Mouse (Mus musculus): ENCODE data around the gene Cyp2j5. TPM values are rescaled to one million over a fixed set of nuclear protein-coding genes. Genes with fewer than 3 reads are reported as not detected.

Gene Cyp2j5
- 0.59 and 1.1 TPM in 2 replicates for polyA plus RNA-seq (2014; fragmentation: Nextera tagmentation; extraction: Ambion mirVana)

DNA sequence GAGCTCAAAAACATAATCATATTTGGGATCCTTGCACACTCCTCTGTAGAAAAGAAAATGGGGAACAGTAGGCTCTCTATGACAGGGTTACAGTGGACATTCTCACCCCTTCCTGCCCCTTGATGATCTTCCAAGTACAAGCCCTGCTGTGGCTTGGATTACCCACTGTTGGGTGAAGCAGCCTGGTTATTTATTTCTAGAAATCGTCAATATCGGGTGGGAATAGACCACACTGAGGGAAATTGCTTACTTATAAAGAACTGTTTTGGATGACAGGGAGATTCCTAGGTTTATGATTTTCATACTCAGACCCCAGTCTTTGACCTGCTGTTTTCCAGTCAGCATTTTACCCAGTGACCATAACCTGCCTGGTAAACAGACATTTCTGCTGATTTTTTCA lies at the start of gene Cyp2j5:
Gene Cyp2j5 (minus strand): TSS at position 164 of the 400 bp plus-strand sequence.
- H3K4me1 ChIP-seq (ENCODE audit: control insufficient read depth, insufficient read depth, low read length), result no peaks in the 10 kb centered on the region
- no peak within 1 kb of the TSS for H3K4me2 ChIP-seq (replicated peaks; ENCODE audit: low read depth, low read length)
- no peak for ATAC-seq (ENCODE audit: low FRiP score, low TSS enrichment)
- WGBS, result 96% methylated on average over 2 of the region's 2 CpGs
- no peak within 1 kb of the TSS for H3K4me3 ChIP-seq (ENCODE audit: low read length)
- H3K27me3 ChIP-seq (ENCODE audit: control insufficient read depth, insufficient read depth, low read length), result no peaks in the 10 kb centered on the region
- no peak within 1 kb of the TSS for H3K9ac ChIP-seq (ENCODE audit: low read depth, low read length)
- no peak within 1 kb of the TSS for H3K27ac ChIP-seq (ENCODE audit: low read depth, low read length)
- no peaks in the 10 kb centered on the region for H3K9me3 ChIP-seq (ENCODE audit: control insufficient read depth, low read length)
- no peaks in the 10 kb centered on the region for H3K36me3 ChIP-seq (ENCODE audit: control insufficient read depth, insufficient read depth, low read length)

DNA sequence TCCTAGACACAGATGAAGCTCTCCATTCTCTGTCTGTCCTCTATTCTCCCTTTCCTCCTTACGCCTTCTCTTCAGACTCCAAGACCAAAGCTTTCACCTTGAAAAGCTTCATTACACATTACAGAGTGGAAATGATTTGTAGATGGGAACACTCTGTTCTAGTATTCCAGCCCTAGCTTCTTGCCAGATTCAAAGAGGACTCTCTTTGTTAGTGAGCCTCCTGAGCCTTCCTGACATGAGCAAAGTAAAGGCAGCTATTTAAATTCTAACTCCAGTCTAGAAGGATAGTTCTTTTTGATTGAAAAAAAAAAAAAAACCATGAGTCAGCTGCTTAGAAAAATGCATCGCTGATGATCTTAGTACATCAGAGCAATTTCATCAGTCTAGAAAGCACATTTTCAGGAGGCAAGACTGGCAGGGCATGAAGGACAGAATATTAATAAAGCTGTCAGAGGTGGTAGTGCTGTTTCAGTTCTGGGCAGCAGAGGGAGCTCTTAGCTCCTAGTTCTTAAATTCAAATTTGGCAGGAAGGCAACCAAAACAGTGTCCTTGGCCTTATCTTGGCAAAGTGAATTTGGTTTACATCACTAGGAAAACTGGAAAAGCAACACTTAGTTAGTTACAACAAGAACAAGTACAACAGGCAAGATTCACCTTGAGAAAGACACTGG lies 41.5 kb upstream of the Cyp2j5 start:
- Histone ChIP-seq H3K4me1 (ENCODE audit: control insufficient read depth, insufficient read depth, low read length) (no peaks in the 10 kb centered on the region), H3K27me3 (ENCODE audit: control insufficient read depth, insufficient read depth, low read length) (no peaks in the 10 kb centered on the region), H3K4me2 (replicated peaks; ENCODE audit: low read depth, low read length) (no peak overlapping the region), H3K9ac (ENCODE audit: low read depth, low read length) (no peak overlapping the region), H3K9me3 (ENCODE audit: control insufficient read depth, low read length) (no peaks in the 10 kb centered on the region), H3K36me3 (ENCODE audit: control insufficient read depth, insufficient read depth, low read length) (no peaks in the 10 kb centered on the region), H3K27ac (ENCODE audit: low read depth, low read length) (no peak overlapping the region), H3K4me3 (ENCODE audit: low read length) (no peak overlapping the region)
- ATAC-seq (ENCODE audit: low FRiP score, low TSS enrichment), result no peak
- 56% methylated on average over 2 of the region's 2 CpGs for WGBS

DNA sequence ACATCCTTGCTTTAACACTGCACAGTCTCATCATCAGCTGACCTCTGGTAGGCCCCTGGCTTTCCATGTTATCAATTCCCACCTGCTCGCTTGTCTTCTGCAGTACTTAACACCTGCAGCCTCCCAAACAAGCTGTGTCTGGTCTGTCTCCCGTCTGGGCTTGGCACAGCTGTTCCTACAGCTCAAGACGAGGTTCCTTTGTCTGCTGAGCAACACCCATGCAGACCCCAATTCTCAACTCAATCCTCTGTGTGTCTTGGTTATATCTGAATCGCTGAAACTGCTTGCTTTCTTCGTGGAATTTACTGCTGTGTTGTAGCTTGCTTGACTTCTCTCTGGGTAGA lies 34.2 kb upstream of the Cyp2j5 start:
- Histone ChIP-seq H3K4me3 (ENCODE audit: low read length) (no peak overlapping the region), H3K4me2 (replicated peaks; ENCODE audit: low read depth, low read length) (no peak overlapping the region), H3K9me3 (ENCODE audit: control insufficient read depth, low read length) (no peaks in the 10 kb centered on the region), H3K4me1 (ENCODE audit: control insufficient read depth, insufficient read depth, low read length) (no peaks in the 10 kb centered on the region), H3K27ac (ENCODE audit: low read depth, low read length) (no peak overlapping the region), H3K36me3 (ENCODE audit: control insufficient read depth, insufficient read depth, low read length) (no peaks in the 10 kb centered on the region), H3K9ac (ENCODE audit: low read depth, low read length) (no peak overlapping the region), H3K27me3 (ENCODE audit: control insufficient read depth, insufficient read depth, low read length) (no peaks in the 10 kb centered on the region)
- ATAC-seq (ENCODE audit: low FRiP score, low TSS enrichment), result no peak
- WGBS, result 74% methylated on average over 5 of the region's 5 CpGs

DNA sequence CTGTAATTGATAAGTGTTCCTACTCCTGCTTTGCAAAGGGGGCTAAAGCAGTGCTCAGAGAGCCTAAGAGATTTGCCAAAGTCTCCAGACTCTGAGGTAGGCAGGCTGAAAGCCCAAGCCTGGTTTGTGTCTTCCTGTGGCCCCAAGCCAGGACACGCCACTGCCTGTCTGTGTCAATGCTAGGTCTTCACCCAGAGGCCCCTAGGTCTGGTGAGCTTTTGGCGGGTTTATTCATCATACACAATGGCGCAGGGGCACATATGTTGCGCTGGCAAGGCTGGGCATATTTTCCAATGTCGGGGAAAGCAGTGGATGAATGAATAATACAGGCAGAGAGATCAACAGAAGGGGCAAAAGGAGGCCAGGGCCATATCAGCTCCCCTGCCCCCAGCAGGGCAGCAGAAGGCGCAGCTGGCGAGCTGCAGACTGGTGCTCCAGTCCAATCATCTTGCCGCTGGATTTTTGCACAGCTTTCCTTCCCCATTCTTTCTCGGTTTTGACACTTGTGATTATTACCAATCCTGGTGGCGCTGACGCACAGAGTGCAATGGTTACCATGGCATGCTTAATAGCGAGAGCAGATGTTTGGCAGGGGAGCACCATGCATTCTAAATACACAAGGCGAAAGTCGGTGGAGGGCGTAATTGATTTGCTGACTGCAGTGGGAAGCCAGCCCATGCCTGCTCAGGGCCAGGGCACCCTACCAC lies 33.7 kb upstream of the Cyp2j5 start:
- H3K36me3 ChIP-seq (ENCODE audit: control insufficient read depth, insufficient read depth, low read length), result no peaks in the 10 kb centered on the region
- H3K4me1 ChIP-seq (ENCODE audit: control insufficient read depth, insufficient read depth, low read length), result no peaks in the 10 kb centered on the region
- H3K9me3 ChIP-seq (ENCODE audit: control insufficient read depth, low read length), result no peaks in the 10 kb centered on the region
- no peaks in the 10 kb centered on the region for H3K27me3 ChIP-seq (ENCODE audit: control insufficient read depth, insufficient read depth, low read length)
- no peak overlapping the region for H3K27ac ChIP-seq (ENCODE audit: low read depth, low read length)
- no peak overlapping the region for H3K4me3 ChIP-seq (ENCODE audit: low read length)
- H3K4me2 ChIP-seq (replicated peaks; ENCODE audit: low read depth, low read length), result no peak overlapping the region
- no peak overlapping the region for H3K9ac ChIP-seq (ENCODE audit: low read depth, low read length)
- 83% methylated on average over 15 of the region's 15 CpGs for WGBS
- no peak for ATAC-seq (ENCODE audit: low FRiP score, low TSS enrichment)

DNA sequence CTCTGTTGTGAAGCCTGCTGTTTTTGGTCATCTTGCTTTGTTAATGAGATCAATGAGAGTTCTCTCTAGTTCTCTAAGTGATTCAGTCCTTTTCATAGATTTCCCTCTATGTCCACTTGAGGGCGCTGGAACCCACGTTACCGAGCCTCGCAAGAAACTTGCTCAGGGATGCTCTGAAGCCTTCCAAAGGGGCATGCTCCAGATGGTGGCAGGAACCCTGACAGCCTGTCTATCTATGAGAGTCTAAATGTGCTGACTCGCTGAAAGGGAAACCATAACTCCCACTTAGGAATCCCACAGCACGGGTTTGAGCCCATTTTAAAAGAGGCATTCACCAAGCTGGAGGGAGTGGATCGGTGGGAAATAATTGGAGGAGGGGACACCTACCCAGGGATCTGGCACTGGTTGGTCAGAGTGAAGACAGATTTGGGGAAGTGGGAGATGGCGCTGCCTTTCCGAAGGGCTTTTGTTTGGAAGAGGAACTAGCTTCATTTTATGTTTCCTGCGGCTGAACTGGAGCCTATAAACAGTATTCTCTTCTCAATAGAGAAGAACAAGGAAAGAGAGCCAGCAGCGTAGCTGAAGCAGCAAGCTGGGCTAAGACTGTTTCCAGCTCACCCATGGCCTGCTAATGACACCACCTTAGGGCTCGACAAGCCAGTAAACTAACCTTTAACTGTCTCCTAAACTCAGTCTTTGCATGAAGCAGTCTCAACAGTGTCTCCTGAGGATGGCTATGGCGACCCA lies 32.8 kb upstream of the Cyp2j5 start:
- Histone ChIP-seq H3K36me3 (ENCODE audit: control insufficient read depth, insufficient read depth, low read length) (no peaks in the 10 kb centered on the region), H3K9ac (ENCODE audit: low read depth, low read length) (no peak overlapping the region), H3K4me1 (ENCODE audit: control insufficient read depth, insufficient read depth, low read length) (no peaks in the 10 kb centered on the region), H3K27ac (ENCODE audit: low read depth, low read length) (no peak overlapping the region), H3K4me2 (replicated peaks; ENCODE audit: low read depth, low read length) (no peak overlapping the region; the same call in 1 of the 2 replicates), H3K9me3 (ENCODE audit: control insufficient read depth, low read length) (no peaks in the 10 kb centered on the region), H3K4me3 (ENCODE audit: low read length) (no peak overlapping the region), H3K27me3 (ENCODE audit: control insufficient read depth, insufficient read depth, low read length) (no peaks in the 10 kb centered on the region)
- 39% methylated on average over 13 of the region's 13 CpGs for WGBS
- peak; percentile 76; the same call in 1 of the 2 replicates for ATAC-seq (ENCODE audit: low FRiP score, low TSS enrichment)

DNA sequence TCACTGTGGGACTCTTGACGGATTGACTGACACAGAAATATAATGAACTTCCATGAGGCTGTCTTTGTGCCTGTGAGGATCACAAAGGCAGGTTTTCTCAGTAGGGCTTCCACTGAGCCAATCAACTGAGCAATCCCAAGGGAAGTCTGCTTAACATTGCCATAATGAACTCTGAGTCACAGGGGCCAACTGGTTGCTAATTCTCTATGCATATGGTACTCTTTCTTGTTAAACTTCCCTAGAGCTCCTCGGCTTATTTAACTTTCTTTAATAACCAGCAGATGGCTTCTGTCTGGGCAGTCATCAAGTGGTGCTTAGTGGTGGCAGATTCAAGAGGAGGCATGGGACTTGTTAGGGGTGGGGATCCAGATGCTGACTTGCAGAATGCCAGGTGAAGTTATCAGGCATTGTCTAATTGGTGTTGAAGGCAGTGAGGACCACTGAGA lies 23.4 kb upstream of the Cyp2j5 start:
- no peak overlapping the region for H3K4me3 ChIP-seq (ENCODE audit: low read length)

DNA sequence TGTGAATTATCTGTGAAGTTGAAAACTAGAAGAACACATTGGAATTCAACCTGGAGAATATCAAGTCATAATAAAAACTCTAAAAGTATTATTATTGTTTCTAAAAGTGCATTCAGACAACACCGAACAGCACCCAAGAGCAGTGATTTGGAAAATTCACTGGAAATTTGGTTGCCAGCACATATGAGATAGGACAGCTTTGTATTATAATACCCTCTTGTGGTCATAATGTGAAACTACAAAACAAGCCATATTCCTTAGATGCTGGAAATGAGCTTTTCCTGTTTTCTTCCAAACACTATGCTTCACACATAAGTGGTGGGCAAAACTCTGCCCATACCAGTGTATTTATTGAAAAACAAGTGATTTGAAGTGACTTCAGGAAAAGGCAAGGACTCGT lies 19.5 kb upstream of the Cyp2j5 start:
- no peaks in the 10 kb centered on the region for H3K4me1 ChIP-seq (ENCODE audit: control insufficient read depth, insufficient read depth, low read length)
- WGBS, result 54% methylated on average over 2 of the region's 2 CpGs
- no peak overlapping the region for H3K4me2 ChIP-seq (replicated peaks; ENCODE audit: low read depth, low read length)
- H3K27me3 ChIP-seq (ENCODE audit: control insufficient read depth, insufficient read depth, low read length), result no peaks in the 10 kb centered on the region
- no peaks in the 10 kb centered on the region for H3K9me3 ChIP-seq (ENCODE audit: control insufficient read depth, low read length)
- no peaks in the 10 kb centered on the region for H3K36me3 ChIP-seq (ENCODE audit: control insufficient read depth, insufficient read depth, low read length)
- H3K27ac ChIP-seq (ENCODE audit: low read depth, low read length), result no peak overlapping the region
- 0 out of 2 replicates have a peak, but pooled peaks have one; percentile 46 for ATAC-seq (ENCODE audit: low FRiP score, low TSS enrichment)
- no peak overlapping the region for H3K9ac ChIP-seq (ENCODE audit: low read depth, low read length)
- H3K4me3 ChIP-seq (ENCODE audit: low read length), result no peak overlapping the region

More for the DNA sequence above, 23.4 kb upstream of the Cyp2j5 start:
- no peaks in the 10 kb centered on the region for H3K27me3 ChIP-seq (ENCODE audit: control insufficient read depth, insufficient read depth, low read length)
- H3K4me1 ChIP-seq (ENCODE audit: control insufficient read depth, insufficient read depth, low read length), result no peaks in the 10 kb centered on the region
- H3K4me2 ChIP-seq (replicated peaks; ENCODE audit: low read depth, low read length), result no peak overlapping the region
- no peak overlapping the region for H3K9ac ChIP-seq (ENCODE audit: low read depth, low read length)
- H3K27ac ChIP-seq (ENCODE audit: low read depth, low read length), result no peak overlapping the region
- no peak for ATAC-seq (ENCODE audit: low FRiP score, low TSS enrichment)
- WGBS, result 81% methylated on average over 2 of the region's 2 CpGs
- H3K36me3 ChIP-seq (ENCODE audit: control insufficient read depth, insufficient read depth, low read length), result no peaks in the 10 kb centered on the region
- H3K9me3 ChIP-seq (ENCODE audit: control insufficient read depth, low read length), result no peaks in the 10 kb centered on the region

DNA sequence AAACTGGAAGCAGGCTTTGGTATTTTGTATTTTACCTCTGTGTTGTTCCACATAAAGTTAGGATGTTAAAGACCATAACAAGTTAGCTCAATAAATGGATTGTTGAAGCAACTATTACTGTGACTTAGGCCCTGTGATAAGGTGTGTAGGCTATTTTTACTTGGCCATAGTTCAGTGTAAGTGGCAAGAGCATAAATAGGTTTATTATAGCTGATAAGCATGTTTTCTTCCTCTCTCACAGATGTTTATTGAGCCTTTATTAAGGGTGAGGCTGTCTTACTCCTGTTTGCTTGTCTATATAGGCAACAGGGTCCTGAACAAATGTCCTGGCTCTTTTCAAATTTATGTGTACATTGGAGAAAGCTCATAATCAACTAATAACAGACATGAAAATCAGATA lies 17.0 kb upstream of the Cyp2j5 start:
- no peak overlapping the region for H3K4me2 ChIP-seq (replicated peaks; ENCODE audit: low read depth, low read length)
- no peak for ATAC-seq (ENCODE audit: low FRiP score, low TSS enrichment)
- no peak overlapping the region for H3K27ac ChIP-seq (ENCODE audit: low read depth, low read length)
- no peaks in the 10 kb centered on the region for H3K36me3 ChIP-seq (ENCODE audit: control insufficient read depth, insufficient read depth, low read length)
- no peaks in the 10 kb centered on the region for H3K9me3 ChIP-seq (ENCODE audit: control insufficient read depth, low read length)
- H3K27me3 ChIP-seq (ENCODE audit: control insufficient read depth, insufficient read depth, low read length), result no peaks in the 10 kb centered on the region
- no peaks in the 10 kb centered on the region for H3K4me1 ChIP-seq (ENCODE audit: control insufficient read depth, insufficient read depth, low read length)
- H3K4me3 ChIP-seq (ENCODE audit: low read length), result no peak overlapping the region
- no peak overlapping the region for H3K9ac ChIP-seq (ENCODE audit: low read depth, low read length)

DNA sequence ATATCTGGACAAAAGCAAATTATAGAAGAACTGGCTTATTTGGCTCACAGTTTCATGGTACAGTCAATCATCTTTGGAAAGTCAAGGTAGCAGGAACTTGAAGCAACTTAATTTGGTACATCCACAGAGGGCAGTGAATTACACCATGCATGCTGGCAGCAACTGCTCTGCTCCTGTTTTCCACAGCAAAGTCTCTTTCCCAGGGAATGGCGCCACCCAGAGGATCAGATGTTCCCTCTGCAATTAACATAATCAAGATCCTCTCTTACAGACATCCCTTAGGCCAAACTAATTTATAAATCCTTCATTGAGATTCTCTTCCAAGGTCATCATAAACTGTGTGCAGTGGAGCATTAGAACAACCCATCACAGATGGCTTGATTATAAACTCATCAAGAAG lies 16.3 kb upstream of the Cyp2j5 start:
- Histone ChIP-seq H3K27ac (ENCODE audit: low read depth, low read length) (no peak overlapping the region), H3K27me3 (ENCODE audit: control insufficient read depth, insufficient read depth, low read length) (no peaks in the 10 kb centered on the region), H3K9ac (ENCODE audit: low read depth, low read length) (no peak overlapping the region), H3K4me3 (ENCODE audit: low read length) (no peak overlapping the region), H3K36me3 (ENCODE audit: control insufficient read depth, insufficient read depth, low read length) (no peaks in the 10 kb centered on the region), H3K4me1 (ENCODE audit: control insufficient read depth, insufficient read depth, low read length) (no peaks in the 10 kb centered on the region), H3K4me2 (replicated peaks; ENCODE audit: low read depth, low read length) (no peak overlapping the region), H3K9me3 (ENCODE audit: control insufficient read depth, low read length) (no peaks in the 10 kb centered on the region)
- no peak for ATAC-seq (ENCODE audit: low FRiP score, low TSS enrichment)
- WGBS, result 29% methylated on average over 1 of the region's 1 CpGs
